Mouse (Mus musculus): Measurements from ENCODE around the gene Ednrb.

Ednrb gene

DNA sequence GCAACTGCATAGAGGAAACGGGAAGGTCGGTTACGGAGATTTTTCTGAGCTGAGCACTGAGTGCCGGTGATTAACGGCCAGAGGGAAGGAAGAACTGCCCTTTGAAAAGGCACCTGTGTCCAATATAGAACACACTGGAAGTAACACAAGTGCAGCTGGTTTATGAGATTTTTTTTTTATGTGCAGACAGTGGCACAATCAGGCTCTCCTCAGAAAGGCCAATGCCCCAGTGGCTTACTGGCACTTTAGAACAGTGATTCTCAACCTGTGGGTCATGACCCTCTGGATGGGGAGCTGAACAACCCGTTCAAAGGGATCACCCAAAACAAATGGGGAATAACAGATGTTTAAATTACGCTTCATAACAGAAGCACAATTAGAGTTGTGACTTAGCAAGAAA, 20.7 kb downstream of the Ednrb start:
- 81% methylated on average over 7 of the region's 7 CpGs for WGBS

DNA sequence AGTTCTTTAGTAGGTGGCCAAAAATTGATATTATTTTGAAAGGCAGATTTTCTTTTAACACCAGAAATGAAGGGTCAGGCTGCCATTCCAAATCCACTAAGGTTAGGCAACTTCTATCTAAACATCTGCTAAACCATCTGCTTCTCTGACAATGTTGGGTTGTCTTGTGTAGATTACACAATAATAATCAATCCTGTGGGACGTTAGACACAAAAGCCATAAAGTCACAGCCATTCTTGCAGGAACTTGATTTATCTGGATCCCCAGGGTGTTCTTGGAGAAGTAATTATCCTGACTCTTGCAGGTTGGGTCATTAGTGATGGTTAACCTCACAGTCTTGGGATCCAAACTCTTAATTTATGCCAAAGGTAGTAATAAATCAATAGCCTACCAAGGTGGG, 21.6 kb downstream of the Ednrb start:
- 80% methylated on average over 1 of the region's 1 CpGs for WGBS

DNA sequence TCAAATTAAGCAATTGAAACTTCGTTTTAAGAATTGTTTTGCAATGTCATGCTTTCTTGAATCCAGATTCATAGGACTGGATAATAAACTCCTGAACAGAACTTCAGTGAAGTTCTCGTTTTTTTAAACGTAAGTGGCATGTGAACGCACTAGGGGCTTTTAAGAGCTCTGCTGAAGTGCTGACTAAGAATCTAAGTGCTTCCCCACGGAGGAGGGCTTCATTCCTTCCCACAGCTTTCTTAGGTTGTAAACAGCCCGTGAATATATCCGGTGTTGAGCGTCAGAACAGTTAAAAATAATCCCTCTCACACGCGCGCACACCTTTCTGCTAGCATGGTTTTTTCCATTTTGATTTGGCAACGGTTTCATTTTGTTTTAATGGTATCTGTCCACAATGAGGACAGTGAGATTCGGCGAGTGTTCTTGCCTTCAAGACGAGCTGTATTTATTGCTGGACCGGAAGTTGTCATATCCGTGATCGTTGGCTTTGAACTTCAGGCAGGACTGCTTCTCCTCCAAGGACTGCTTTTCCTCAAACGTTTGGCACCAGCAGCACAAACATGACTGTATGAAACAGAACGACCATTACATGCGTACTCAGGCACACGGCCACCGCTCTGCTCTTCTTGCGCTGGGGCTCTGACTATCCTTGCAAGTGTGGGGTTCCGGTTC, 27.4 kb downstream of the Ednrb start:
- 76% methylated on average over 25 of the region's 25 CpGs for WGBS

DNA sequence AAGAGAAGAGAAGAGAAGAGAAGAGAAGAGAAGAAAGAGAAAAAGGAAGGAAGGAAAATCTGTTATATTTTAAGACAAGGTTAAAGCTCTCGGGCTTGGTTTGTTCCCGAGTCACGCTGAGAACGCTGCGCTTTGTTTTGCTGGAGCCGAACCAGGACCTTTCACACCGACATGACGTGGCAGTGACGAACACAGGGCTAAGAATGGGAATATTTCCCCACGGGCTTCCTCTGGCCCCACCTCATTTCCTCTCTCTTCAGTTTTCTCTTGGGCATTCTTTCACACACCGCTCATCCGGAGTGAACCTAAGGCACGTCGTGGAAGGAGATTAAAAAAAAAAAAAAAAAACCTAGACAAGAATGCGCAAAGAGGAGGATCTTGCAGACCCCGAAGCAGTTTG, 28.7 kb downstream of the Ednrb start:
- 65% methylated on average over 16 of the region's 16 CpGs for WGBS

DNA sequence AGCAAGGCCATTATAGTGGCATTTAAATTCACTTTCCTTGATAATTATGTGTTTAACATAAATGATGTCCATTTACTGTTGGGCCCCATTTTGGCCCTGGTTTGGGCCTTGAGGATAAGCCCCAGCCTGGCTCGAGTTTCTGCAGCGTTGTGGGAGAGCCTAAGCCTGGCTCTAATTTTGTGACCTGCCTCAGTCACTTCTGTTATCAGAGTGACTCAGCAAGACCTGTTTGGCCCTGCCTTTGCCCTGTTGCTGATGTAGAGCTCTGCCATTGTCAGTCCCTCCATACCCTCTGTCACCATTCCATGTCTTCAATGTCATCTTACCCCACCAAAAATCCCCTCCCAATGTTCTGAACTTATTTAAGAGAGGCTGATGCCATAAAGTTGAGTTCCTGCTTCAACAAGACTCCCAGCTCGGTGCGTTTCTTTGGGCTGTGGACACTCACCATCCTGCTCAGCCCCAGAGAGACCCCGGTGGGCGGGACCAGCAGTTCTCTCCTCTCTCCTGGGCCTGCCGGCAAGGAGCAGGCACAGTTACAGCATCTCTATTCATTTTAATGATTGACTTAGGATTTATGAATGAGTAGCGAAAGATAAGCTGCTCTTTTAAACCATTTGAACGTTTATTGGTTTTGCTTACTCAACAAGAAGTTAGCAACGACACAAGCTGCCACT, 30.0 kb downstream of the Ednrb start:
- WGBS, result 82% methylated on average over 10 of the region's 10 CpGs

DNA sequence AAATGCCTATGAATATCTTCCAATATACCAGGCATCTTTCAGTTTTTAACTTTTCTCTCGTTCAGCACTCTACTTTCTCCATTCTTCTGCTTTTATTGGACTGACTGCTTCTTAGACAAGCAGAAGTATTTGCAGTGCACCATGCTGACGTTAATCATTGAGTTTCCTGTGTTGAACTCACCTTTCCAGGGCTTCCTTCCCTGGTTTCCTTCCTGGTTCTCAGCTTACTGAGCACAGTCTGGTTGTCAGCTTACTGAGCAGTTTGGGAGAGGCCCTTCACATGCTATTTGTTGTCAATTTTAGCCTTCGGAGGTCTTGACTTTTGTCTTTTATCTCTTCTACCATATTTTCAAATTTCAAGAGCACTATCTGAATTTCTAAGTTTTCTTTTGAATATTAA, 31.0 kb downstream of the Ednrb start:
- 74% methylated on average over 3 of the region's 3 CpGs for WGBS

DNA sequence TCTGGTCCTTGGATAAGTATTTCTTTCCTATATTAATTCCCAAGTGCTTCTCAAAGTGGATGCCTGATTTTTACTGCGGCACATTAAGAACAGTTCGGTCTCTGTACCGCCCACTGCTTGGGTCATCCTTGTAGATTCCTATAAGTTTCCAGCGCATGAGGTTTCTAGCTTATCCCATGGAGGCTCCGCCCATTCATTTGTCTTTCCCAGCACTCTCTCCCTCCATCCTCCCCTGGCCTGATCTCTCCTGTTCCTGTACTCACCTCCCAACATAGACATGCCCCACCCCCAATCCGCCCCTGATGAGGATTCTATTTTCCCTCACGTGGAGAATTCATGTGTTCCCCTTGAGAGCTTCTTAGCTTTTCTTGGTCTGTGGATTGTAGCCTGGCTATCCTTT, 32.9 kb downstream of the Ednrb start:
- 85% methylated on average over 7 of the region's 7 CpGs for WGBS

DNA sequence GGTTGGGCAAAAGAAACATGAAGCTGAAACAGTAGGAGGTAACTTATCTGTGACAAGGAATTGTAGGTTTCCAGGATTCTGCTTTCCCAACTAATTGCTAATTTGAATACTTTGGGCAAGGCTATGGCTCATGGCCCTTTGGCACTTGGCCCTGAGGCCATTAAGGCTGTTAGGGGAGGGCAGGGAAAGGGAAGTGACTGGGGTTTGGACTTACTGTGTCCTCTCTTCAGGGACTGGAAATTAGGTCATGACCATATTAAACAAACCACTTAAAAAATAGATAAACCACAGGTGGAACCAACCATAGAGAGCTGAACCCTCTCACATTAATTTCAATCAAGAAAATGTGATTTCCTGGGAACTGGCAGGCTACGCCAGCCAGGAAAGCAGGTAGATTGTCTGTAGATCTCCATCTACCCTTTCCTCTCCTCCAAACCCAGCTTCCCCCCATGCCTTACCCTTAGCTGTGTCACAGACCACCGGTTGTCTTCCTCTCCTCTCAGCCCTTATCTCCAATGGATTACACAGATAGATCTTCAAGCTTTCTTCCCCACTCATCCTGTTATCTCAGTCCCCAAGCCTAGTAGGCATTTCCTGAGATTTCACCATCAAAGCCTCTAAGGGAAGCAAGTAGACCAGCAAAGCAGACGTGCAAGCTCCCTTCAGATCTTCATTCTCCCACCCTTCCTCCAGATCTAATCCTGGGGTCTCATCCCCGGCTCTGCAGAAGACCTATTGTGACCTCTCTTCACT, 40.1 kb downstream of the Ednrb start:
- WGBS, result 77% methylated on average over 4 of the region's 4 CpGs

DNA sequence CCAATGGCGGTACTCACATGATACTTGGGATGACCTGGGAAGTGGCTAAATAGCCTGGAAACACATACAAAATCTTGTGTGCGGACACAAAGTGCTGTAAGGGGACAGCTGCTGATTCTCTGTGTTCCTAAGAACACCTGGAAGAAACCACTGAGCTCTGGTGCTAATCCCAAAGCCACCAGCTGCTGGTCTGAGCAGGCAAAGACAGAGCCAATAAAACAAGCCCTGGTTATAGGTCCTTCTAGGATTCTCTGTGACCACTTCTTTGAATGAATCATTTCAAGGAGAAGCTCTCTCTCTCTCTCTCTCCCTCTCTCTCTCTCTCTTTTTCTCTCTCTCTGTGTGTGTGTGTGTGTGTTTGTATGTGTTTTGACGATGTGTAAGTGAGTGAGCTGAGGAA, 47.1 kb downstream of the Ednrb start:
- WGBS, result 80% methylated on average over 3 of the region's 3 CpGs

DNA sequence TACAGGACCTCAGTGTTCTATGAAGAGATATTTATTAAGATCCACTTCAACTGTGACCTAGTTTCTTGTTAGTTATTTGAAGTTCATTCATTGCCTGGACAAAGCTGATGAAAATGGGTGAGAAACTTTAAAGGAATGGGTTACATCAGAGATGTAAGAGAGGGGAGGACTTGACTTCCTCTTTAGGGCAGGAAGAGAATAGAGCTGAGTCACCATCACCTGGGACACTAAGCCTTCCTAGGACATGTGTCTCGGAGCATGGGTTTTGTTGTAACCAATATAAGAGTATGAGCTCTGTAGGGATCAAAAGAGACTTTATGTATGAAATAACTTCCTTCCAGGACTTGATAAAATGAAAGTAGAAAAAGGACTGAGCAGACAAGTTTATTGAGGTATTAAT, 48.6 kb downstream of the Ednrb start:
- 73% methylated on average over 1 of the region's 1 CpGs for WGBS

DNA sequence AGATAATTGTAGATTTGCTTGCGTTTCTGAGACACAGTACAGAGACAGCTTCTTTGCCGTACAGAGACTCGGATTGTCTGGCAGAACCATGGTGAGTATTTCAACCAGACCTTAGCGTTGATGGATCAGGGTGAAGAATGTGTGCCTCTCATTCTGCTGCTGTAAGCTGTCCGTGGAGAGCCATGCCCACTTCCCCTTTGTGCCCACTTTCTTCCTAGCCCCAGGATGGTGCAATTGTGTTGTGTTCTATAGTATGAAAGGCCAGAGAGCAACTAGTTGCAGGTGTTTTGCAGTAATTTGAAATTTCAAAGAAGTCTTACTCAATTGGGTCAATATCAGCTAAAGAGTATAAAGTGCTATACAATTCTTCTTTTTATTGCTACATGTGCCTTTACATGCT, 50.8 kb downstream of the Ednrb start:
- 63% methylated on average over 5 of the region's 5 CpGs for WGBS

DNA sequence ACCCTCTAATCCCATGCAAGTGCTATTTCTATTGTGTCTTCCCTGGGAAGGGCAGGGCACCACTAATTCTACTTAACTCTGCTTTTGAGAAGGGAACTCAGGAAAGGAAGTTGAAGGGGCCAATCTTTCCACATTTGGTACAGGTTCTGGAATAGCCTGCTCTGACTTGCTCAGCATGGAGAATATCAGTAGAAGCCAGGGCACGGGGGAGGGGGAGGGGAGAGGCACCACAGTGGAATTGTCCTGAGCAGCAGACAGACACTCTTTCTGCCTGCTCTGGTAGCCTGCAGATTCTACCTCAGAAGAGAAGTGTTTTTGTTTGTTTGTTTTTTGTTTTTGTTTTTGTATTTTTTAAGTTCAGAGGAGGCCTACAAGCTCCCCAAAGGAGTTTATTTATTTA, 51.5 kb downstream of the Ednrb start:
- WGBS, result 42% methylated on average over 1 of the region's 1 CpGs

DNA sequence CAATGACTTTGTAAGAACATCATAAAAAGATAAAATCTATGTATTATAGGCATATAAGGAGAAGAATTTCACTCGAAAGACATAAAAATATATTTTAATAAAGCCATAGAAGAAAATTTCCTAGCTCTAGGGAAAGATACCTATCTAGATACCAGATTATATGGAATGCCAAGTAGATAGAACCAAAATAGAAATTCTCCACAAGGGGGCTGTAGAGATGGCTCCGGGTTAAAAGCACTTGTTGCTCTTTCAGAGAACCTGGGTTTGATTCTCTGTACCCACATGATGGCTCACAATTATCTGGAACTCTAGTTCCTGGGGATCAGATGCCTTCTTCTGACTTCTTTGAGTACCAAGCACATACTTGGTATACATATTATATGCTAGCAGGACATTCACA, 56.7 kb downstream of the Ednrb start:
- WGBS, result 94% methylated on average over 2 of the region's 2 CpGs

DNA sequence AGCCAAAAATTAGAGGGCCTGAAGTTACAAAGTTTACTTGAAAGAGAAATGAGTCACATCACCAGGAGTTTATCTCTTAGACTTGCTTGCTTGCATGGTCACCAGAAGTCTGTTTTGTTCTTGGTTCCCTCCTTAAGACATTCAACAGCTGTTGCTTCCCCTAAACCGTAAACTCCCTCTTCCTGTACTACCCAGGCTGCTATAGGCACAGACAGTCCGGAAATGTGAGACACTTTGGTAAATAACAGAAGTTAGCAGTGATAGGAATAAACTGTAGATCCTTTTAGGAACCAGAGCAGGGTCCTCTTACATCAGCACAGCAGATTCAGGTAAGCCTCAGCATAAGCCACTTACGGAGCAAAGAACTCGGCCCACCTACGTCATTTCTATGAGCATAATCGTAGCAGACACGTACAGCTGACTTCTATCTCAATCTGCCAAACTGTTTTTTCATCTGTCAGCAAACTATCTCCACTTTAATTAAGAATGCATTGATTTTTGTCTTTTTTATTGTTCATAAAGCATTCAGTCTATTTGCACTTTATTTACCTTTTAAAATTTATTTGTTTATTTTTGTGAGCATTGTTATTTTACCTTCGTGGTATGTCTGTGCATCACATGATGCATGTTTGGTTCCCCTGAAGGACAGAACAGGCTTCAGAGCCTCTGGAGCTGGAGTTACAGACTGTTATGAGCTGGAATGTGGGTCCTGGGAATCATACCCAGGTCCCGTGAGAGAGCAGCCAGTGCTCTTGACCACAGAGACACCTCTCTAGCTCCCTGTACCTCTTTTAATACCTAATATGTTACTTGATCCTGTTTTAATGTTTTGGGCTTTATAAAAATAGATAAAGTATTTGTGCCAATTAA, 58.9 kb downstream of the Ednrb start:
- 76% methylated on average over 9 of the region's 9 CpGs for WGBS

DNA sequence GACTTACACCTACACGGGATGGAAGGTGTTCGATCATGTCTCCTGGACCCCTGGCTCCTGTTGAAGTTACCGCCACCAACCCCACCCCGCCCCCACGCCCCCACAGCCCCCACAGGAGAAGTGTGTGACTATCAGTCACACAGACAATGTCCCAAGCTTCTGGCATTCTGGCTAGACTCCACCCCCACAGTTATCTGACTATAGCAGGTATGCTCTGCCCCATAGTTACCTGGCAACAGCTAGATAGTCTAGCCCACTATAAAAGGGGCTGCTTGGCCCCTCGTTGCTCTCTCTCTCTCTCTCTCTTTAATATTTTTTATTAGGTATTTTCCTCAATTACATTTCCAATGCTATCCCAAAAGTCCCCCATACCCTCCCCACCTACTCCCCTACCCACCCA, 63.9 kb downstream of the Ednrb start:
- 93% methylated on average over 6 of the region's 6 CpGs for WGBS

DNA sequence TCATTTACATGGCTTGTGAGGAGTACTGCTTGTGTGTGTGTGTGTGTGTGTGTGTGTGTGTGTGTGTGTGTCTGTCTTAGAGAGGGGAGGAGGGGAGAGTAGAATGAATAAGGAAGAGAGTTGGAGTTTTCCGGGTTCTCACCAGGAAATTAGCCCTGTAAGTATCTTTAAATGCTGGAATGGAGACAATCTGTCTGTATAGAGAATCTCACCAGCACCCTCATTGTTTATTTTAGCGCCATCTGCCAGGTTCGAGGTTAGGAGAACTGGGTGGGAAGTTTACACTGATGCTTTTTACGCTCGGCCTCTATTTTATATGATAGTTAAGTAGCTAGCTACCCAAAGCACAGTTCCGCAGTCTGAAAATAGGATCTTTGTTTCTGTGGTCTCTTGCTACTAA, 64.9 kb downstream of the Ednrb start:
- 59% methylated on average over 6 of the region's 6 CpGs for WGBS

DNA sequence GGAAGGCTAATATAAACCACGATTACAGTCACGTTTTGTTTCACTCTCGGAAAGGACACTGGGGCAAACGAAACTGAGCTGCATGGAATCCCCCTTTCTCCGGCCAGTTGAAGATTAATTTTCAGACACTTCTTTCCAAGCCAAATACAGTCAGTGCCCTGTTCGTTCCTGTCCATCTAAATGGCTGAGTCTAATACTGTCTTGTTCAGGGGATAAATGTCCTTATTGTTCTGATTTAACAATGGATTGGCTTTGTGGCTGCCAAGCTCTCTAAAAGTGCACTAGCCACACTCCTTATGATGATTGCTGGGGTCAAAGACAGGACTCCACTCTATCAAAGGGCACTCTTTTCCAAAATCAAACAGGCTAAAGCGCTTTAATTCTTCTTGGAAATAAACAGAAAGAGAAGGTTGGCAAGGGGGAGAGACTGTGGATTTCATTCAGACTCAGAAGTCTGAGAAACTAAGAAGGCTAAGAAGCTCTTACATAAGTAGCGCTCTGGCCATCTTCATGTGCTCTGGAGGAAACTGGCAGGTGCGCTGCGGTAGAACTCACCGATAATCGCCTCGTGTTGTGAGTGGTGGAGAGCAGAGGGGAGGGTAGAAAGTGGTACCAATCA, 65.6 kb downstream of the Ednrb start:
- 31% methylated on average over 13 of the region's 13 CpGs for WGBS

DNA sequence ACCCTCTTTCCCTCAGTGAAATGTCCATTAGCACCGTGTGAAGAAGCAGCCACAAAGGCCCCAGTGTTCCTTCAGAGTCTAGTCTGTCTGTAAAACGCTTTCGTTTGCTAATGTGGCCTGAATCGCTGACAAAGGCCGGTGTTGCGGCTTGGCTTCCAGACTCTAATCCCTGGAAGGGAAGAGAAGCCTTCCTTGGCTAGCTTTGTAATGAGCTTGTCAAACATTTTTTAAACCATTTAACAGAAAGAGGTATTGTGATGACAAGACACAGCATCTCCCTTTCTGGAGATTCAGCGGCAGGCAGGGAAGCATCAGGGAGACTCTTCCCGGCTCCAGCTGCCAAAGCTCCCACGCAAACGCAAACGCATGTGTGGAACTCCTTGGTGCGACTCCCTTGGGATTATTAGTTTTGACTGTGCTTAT, 66.2 kb downstream of the Ednrb start:
- WGBS, result 10% methylated on average over 12 of the region's 12 CpGs

DNA sequence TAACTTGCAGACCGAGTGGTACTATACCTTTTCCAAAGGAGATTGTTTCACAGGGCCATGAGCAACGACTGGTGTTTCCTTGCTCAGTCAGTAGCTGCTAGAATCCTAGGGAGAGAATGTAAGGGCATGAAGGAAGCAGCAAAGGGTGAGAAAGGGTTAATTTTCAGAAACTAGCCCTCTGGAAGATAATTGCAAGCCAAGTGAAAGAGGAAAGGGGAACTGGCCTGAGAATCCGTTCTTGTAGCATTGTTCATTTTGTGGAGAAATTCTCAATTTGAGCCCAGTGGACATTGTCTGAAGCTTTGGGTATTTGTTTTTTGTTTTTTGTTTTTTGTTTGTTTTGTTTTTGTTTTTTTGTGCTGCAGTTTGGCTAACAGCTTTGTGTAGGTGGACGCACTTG, 66.8 kb downstream of the Ednrb start:
- WGBS, result 65% methylated on average over 4 of the region's 4 CpGs

DNA sequence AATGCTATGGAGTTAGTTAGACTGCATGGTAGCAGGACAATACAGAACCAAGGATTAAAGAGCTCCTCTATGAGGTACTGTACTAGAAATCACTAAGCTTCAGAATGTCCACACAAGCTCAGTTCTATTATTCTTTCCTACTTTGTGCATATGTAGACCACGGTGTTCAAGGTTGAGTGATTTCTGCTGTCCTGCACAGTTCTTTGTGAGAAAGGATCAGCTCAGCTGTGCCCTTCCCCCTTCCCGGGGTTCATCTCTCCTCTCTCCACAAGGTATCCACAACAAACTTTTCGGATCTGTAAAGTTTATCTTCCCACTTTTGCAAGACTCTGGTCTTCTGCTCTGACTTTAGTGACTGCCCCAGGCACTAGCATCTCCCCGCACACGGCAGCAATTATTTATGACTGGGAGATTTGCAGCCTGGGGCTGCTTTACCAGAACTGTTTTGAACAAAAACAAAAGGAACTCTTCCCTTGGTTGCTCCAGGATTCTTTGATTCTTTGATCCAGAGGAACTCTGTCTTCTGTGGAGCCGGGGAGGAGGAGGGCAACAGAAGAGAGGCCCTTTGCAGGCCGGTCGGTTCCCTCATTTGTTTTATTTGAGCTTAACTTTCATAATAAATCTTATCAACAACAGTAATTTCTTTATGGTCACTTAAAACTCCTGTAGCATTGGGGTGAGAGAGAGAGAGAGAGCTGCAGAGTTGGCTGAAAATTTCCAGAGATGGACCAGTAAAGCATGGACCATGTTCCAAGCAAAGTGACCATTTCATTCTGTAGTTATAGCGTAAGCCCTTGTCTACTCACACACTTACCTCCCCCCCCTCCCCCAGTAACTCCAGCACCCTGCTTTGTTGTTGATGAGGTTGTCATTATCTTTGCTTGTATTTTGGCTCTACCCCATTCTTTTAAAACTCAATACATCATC, 74.6 kb downstream of the Ednrb start:
- WGBS, result 68% methylated on average over 9 of the region's 9 CpGs

DNA sequence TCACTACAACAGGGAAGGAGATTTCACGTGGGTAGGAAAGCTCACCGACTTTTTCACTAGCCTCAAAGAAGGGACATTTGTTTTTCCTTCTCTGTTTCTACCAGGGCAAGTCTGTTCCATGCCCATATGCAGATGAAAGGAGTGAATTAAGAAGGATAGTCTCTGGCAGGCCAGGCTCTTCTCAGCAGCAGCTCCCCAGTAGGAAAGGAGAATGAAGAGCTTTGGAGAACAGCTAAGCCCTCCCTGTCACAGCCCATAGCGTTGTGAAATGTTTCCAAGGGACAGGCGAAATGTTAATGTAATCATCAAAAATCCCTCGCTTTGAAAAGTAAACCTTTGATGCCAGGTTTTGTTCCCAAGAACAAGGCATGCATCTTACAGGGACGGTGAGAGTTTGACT, 76.7 kb downstream of the Ednrb start:
- 69% methylated on average over 6 of the region's 6 CpGs for WGBS

Measured in cerebral cortex, adult 2 months (tissue).